Mouse (Mus musculus): Measurements from ENCODE around the gene Ano6. TPM values are rescaled to one million over a fixed set of nuclear protein-coding genes. Genes with fewer than 3 reads are reported as not detected.
A peak's percentile ranks its signal among the peaks of the same experiment; 100 is the strongest.

Ano6 gene
- polyA plus RNA-seq, 1 experiment, result 63.1 TPM

- no peak for TF ChIP-seq POLR2A (IDR thresholded peaks at IDR 0.05; ENCODE audit: borderline replicate concordance, extremely low read depth, low read depth, low read length)
- no peak for TF ChIP-seq CTCF (IDR thresholded peaks at IDR 0.05; ENCODE audit: insufficient read depth, low read length)
- Histone ChIP-seq H3K4me3 (replicated peaks; ENCODE audit: extremely low read depth, low read depth, low read length) (no peak overlapping the region), H3K4me1 (ENCODE audit: control insufficient read depth, insufficient read depth, low read length) (peaks cover 5% of the 10 kb centered on the region)
- WGBS, result 74% methylated on average over 8 of the region's 8 CpGs
- DNase-seq, result no peak
Observed at GRCm38 (mm10) chr15:95874726-95875125, 84.1 kb downstream of the Ano6 start.

GRCm38 (mm10) chr15:95875898-95876297 lies 85.3 kb downstream of the Ano6 start:
- no peak for TF ChIP-seq CTCF (IDR thresholded peaks at IDR 0.05; ENCODE audit: insufficient read depth, low read length)
- no peak for TF ChIP-seq POLR2A (IDR thresholded peaks at IDR 0.05; ENCODE audit: borderline replicate concordance, extremely low read depth, low read depth, low read length)
- no peak for DNase-seq
- 63% methylated on average over 10 of the region's 10 CpGs for WGBS
- H3K4me3 ChIP-seq (replicated peaks; ENCODE audit: extremely low read depth, low read depth, low read length), result no peak overlapping the region
- H3K4me1 ChIP-seq (ENCODE audit: control insufficient read depth, insufficient read depth, low read length), result peaks cover 12% of the 10 kb centered on the region

GRCm38 (mm10) chr15:95880616-95881151 lies 90.0 kb downstream of the Ano6 start:
- DNase-seq, result peak; percentile 38
- WGBS, result 13% methylated on average over 10 of the region's 10 CpGs
- no peak overlapping the region for H3K4me3 ChIP-seq (replicated peaks; ENCODE audit: extremely low read depth, low read depth, low read length)
- TF ChIP-seq POLR2A (IDR thresholded peaks at IDR 0.05; ENCODE audit: borderline replicate concordance, extremely low read depth, low read depth, low read length) (no peak), CTCF (IDR thresholded peaks at IDR 0.05; ENCODE audit: insufficient read depth, low read length) (no peak)
- H3K4me1 ChIP-seq (ENCODE audit: control insufficient read depth, insufficient read depth, low read length), result peaks cover 15% of the 10 kb centered on the region

GRCm38 (mm10) chr15:95882436-95882835 lies 91.8 kb downstream of the Ano6 start:
- 77% methylated on average over 4 of the region's 4 CpGs for WGBS
- H3K4me1 ChIP-seq (ENCODE audit: control insufficient read depth, insufficient read depth, low read length), result peaks cover 20% of the 10 kb centered on the region
- no peak for TF ChIP-seq POLR2A (IDR thresholded peaks at IDR 0.05; ENCODE audit: borderline replicate concordance, extremely low read depth, low read depth, low read length)
- no peak for TF ChIP-seq CTCF (IDR thresholded peaks at IDR 0.05; ENCODE audit: insufficient read depth, low read length)
- H3K4me3 ChIP-seq (replicated peaks; ENCODE audit: extremely low read depth, low read depth, low read length), result no peak overlapping the region
- no peak for DNase-seq

- 53% methylated on average over 6 of the region's 6 CpGs for WGBS
- H3K4me1 ChIP-seq (ENCODE audit: control insufficient read depth, insufficient read depth, low read length), result peaks cover 25% of the 10 kb centered on the region
- DNase-seq, result no peak
- no peak for TF ChIP-seq CTCF (IDR thresholded peaks at IDR 0.05; ENCODE audit: insufficient read depth, low read length)
- TF ChIP-seq POLR2A (IDR thresholded peaks at IDR 0.05; ENCODE audit: borderline replicate concordance, extremely low read depth, low read depth, low read length), result no peak
- H3K4me3 ChIP-seq (replicated peaks; ENCODE audit: extremely low read depth, low read depth, low read length), result no peak overlapping the region
Observed at GRCm38 (mm10) chr15:95883559-95883958, 92.9 kb downstream of the Ano6 start.

GRCm38 (mm10) chr15:95884658-95885620 lies 94.3 kb downstream of the Ano6 start:
- WGBS, result 56% methylated on average over 10 of the region's 10 CpGs

GRCm38 (mm10) chr15:95885953-95886820 lies 95.5 kb downstream of the Ano6 start:
- Histone ChIP-seq H3K4me1 (ENCODE audit: control insufficient read depth, insufficient read depth, low read length) (peaks cover 17% of the 10 kb centered on the region), H3K4me3 (replicated peaks; ENCODE audit: extremely low read depth, low read depth, low read length) (no peak overlapping the region)
- 68% methylated on average over 18 of the region's 18 CpGs for WGBS
- DNase-seq, result no peak
- TF ChIP-seq POLR2A (IDR thresholded peaks at IDR 0.05; ENCODE audit: borderline replicate concordance, extremely low read depth, low read depth, low read length), result no peak
- no peak for TF ChIP-seq CTCF (IDR thresholded peaks at IDR 0.05; ENCODE audit: insufficient read depth, low read length)

More at GRCm38 (mm10) chr15:95884658-95885620, 94.3 kb downstream of the Ano6 start:
- Histone ChIP-seq H3K4me3 (replicated peaks; ENCODE audit: extremely low read depth, low read depth, low read length) (no peak overlapping the region), H3K4me1 (ENCODE audit: control insufficient read depth, insufficient read depth, low read length) (peaks cover 27% of the 10 kb centered on the region)
- TF ChIP-seq CTCF (IDR thresholded peaks at IDR 0.05; ENCODE audit: insufficient read depth, low read length) (no peak), POLR2A (IDR thresholded peaks at IDR 0.05; ENCODE audit: borderline replicate concordance, extremely low read depth, low read depth, low read length) (no peak)
- DNase-seq, result no peak

- TF ChIP-seq CTCF (IDR thresholded peaks at IDR 0.05; ENCODE audit: insufficient read depth, low read length), result no peak
- no peak for TF ChIP-seq POLR2A (IDR thresholded peaks at IDR 0.05; ENCODE audit: borderline replicate concordance, extremely low read depth, low read depth, low read length)
- no peak overlapping the region for H3K4me3 ChIP-seq (replicated peaks; ENCODE audit: extremely low read depth, low read depth, low read length)
- 15% methylated on average over 5 of the region's 5 CpGs for WGBS
- DNase-seq, result no peak
- peaks cover 17% of the 10 kb centered on the region for H3K4me1 ChIP-seq (ENCODE audit: control insufficient read depth, insufficient read depth, low read length)
Observed at GRCm38 (mm10) chr15:95887365-95887764, 96.7 kb downstream of the Ano6 start.

- peaks cover 17% of the 10 kb centered on the region for H3K4me1 ChIP-seq (ENCODE audit: control insufficient read depth, insufficient read depth, low read length)
- WGBS, result 75% methylated on average over 5 of the region's 5 CpGs
- no peak overlapping the region for H3K4me3 ChIP-seq (replicated peaks; ENCODE audit: extremely low read depth, low read depth, low read length)
- TF ChIP-seq POLR2A (IDR thresholded peaks at IDR 0.05; ENCODE audit: borderline replicate concordance, extremely low read depth, low read depth, low read length) (no peak), CTCF (IDR thresholded peaks at IDR 0.05; ENCODE audit: insufficient read depth, low read length) (no peak)
- no peak for DNase-seq
Observed at GRCm38 (mm10) chr15:95888556-95888955, 97.9 kb downstream of the Ano6 start.
